Mouse (Mus musculus) bone marrow, adult 2 months (tissue): ENCODE measurements around the gene 1700017B05Rik.

Experiments
- CTCF ChIP-seq: fragments of 200-500 bp; IDR thresholded peaks from 2 replicates; pipeline ENCODE4 v1.5.1; 2011; ENCODE audit warnings: low read length, control low read depth; ENCODE audit not compliant: control insufficient read depth, insufficient read depth
- POLR2A ChIP-seq: fragments of 200-500 bp; IDR thresholded peaks from 2 replicates; pipeline ENCODE4 v1.6.1; 2011; ENCODE audit warnings: low read depth, mild to moderate bottlenecking, control low read depth, low read length, borderline replicate concordance; ENCODE audit not compliant: control insufficient read depth

DNA sequence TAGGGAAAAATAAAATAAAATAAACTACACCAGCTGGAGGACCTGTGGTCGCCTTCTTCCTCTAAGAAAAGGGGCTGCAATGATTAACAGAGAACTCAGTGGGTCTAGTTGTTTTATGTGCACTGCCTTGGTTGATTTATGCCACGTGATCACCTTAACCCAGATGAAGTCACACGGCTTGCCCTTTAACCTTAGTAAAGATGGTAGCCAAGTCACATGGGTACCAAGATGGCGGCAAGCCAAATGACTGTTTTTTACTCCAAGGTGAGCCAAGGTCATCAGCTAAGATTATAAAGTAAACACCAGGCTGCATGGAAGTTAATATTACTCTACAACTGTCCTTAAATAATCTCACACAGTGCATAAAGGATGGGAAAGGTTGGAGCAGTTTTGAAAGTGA, 32.7 kb downstream of the 1700017B05Rik start:
- TF ChIP-seq POLR2A (no peak), CTCF (no peak)
